In genomic region chr3:90555954-90556353, GRCm38 (mm10) we compare ENCODE assay signal across 9 mouse cellular contexts. TPM values are rescaled to one million over a fixed set of nuclear protein-coding genes. Genes with fewer than 3 reads are reported as not detected.
DNase-seq lines count a peak whose midpoint lies in the region; ATAC-seq lines count a peak whose summit lies in the region.
"Had no signal": no experiment of that assay in that cellular context is flagged by ENCODE, and none has a peak within 500 bp of the region (broad histone marks: within the 10 kb centered on the region; RNA-seq: fewer than 3 reads in every experiment).

No protein-coding gene starts in this region.

- H3K27me3 ChIP-seq in forebrain, embryonic 12.5 days = no peaks in the 10 kb centered on the region
- no peaks in the 10 kb centered on the region for H3K27me3 ChIP-seq in hindbrain, embryonic 14.5 days (ENCODE audit: control insufficient read depth, insufficient read depth, low read length)
- no peaks in the 10 kb centered on the region for H3K27me3 ChIP-seq in midbrain, embryonic 16.5 days (ENCODE audit: control insufficient read depth, insufficient read depth, low read depth, low read length)

- 33% methylated on average over 5 of the region's 5 CpGs for WGBS in forebrain, embryonic 12.5 days
- WGBS in hindbrain, embryonic 14.5 days = 31% methylated on average over 5 of the region's 5 CpGs
- 24% methylated on average over 5 of the region's 5 CpGs for WGBS in midbrain, embryonic 16.5 days

- no peaks in the 10 kb centered on the region for H3K36me3 ChIP-seq in forebrain, embryonic 12.5 days (replicated peaks)
- H3K36me3 ChIP-seq in hindbrain, embryonic 14.5 days (replicated peaks; ENCODE audit: control insufficient read depth, insufficient read depth) = no peaks in the 10 kb centered on the region
- H3K36me3 ChIP-seq in midbrain, embryonic 16.5 days (ENCODE audit: control insufficient read depth, insufficient read depth, low read length) = no peaks in the 10 kb centered on the region

- H3K27ac ChIP-seq in forebrain, embryonic 12.5 days = peak overlapping the region; percentile 63; the same call in 1 of the 2 replicates
- H3K27ac ChIP-seq in hindbrain, embryonic 14.5 days = no peak overlapping the region
- H3K27ac ChIP-seq in midbrain, embryonic 16.5 days (ENCODE audit: low read length) = peak overlapping the region; percentile 56

- no peak overlapping the region for H3K4me3 ChIP-seq in forebrain, embryonic 12.5 days (replicated peaks)
- no peak overlapping the region for H3K4me3 ChIP-seq in hindbrain, embryonic 14.5 days (replicated peaks; ENCODE audit: low read length)
- H3K4me3 ChIP-seq in midbrain, embryonic 16.5 days (ENCODE audit: low read depth, low read length) = no peak overlapping the region

- H3K9ac ChIP-seq in forebrain, embryonic 12.5 days = no peak overlapping the region
- no peak overlapping the region for H3K9ac ChIP-seq in hindbrain, embryonic 14.5 days
- H3K9ac ChIP-seq in midbrain, embryonic 16.5 days (ENCODE audit: low read depth, low read length) = no peak overlapping the region

- ATAC-seq in forebrain, embryonic 12.5 days (ENCODE audit: low FRiP score) = peak; percentile 81
- peak; percentile 87; the same call in 1 of the 2 replicates for ATAC-seq in hindbrain, embryonic 14.5 days (ENCODE audit: low FRiP score)
- ATAC-seq in midbrain, embryonic 16.5 days = peak; percentile 89
- no peak for ATAC-seq in activated CD4-positive, CD25-positive, alpha-beta regulatory T cell, adult 4 months

- peaks cover 4% of the 10 kb centered on the region for H3K4me1 ChIP-seq in forebrain, embryonic 12.5 days
- H3K4me1 ChIP-seq in hindbrain, embryonic 14.5 days (replicated peaks; ENCODE audit: control insufficient read depth, insufficient read depth, low read length) = no peaks in the 10 kb centered on the region
- no peaks in the 10 kb centered on the region for H3K4me1 ChIP-seq in midbrain, embryonic 16.5 days (ENCODE audit: control insufficient read depth, insufficient read depth, low read length)

- peak; percentile 12 for DNase-seq in kidney, adult 11 months
- DNase-seq in kidney, adult 18-20 months = no peak
- peak; percentile 47 for DNase-seq in hindbrain, embryonic 14.5 days (ENCODE audit: low spot score)
- DNase-seq in ovary, adult 18-20 months (ENCODE audit: low spot score) = no peak
- DNase-seq in adrenal gland, postnatal 4 days (ENCODE audit: low spot score in 2 of 2) = no peak

- H3K4me2 ChIP-seq in forebrain, embryonic 12.5 days = no peak overlapping the region
- H3K4me2 ChIP-seq in hindbrain, embryonic 14.5 days (replicated peaks) = no peak overlapping the region
- no peak overlapping the region for H3K4me2 ChIP-seq in midbrain, embryonic 16.5 days (ENCODE audit: low read length)

- no peaks in the 10 kb centered on the region for H3K9me3 ChIP-seq in forebrain, embryonic 12.5 days
- H3K9me3 ChIP-seq in hindbrain, embryonic 14.5 days (ENCODE audit: control insufficient read depth, low read length) = no peaks in the 10 kb centered on the region
- H3K9me3 ChIP-seq in midbrain, embryonic 16.5 days (replicated peaks; ENCODE audit: control insufficient read depth, low read length, poor library complexity, severe bottlenecking) = no peaks in the 10 kb centered on the region

RNA-seq across cellular contexts. Expression of gene S100a3, which starts 4.4 kb away (rescaled TPM):
- polyA plus RNA-seq in forebrain, embryonic 12.5 days (2016; fragmentation: Nextera tagmentation; extraction: Ambion mirVana) = not detected in 2 replicates
- 2.4 and 3.4 TPM in 2 replicates for polyA plus RNA-seq in hindbrain, embryonic 14.5 days (2014; fragmentation: Nextera tagmentation; extraction: Ambion mirVana)
- 0.16 TPM in 1 of 2 replicates, not detected in the other for polyA plus RNA-seq in midbrain, embryonic 16.5 days (2015; fragmentation: Nextera tagmentation; extraction: Ambion mirVana)
- 1 to 10 TPM; 2.6 to 3.2 TPM for polyA plus RNA-seq in activated CD4-positive, CD25-positive, alpha-beta regulatory T cell, adult 4 months (2017; shearing (Covaris generic))
- not detected for total RNA-seq in adrenal gland, postnatal 4 days (2021)

RNA-seq across cellular contexts. Expression of gene S100a16, which starts 18.9 kb away (rescaled TPM):
- polyA plus RNA-seq in forebrain, embryonic 12.5 days (2016; fragmentation: Nextera tagmentation; extraction: Ambion mirVana) = 26.8 and 27.3 TPM in 2 replicates
- 37.8 and 40.3 TPM in 2 replicates for polyA plus RNA-seq in hindbrain, embryonic 14.5 days (2014; fragmentation: Nextera tagmentation; extraction: Ambion mirVana)
- polyA plus RNA-seq in midbrain, embryonic 16.5 days (2015; fragmentation: Nextera tagmentation; extraction: Ambion mirVana) = 34.4 and 36.5 TPM in 2 replicates
- not detected for polyA plus RNA-seq in activated CD4-positive, CD25-positive, alpha-beta regulatory T cell, adult 4 months (2017; shearing (Covaris generic))
- total RNA-seq in adrenal gland, postnatal 4 days (2021) = 10 to 100 TPM; 68.4 to 74.4 TPM

RNA-seq across cellular contexts. Expression of gene S100a14, which starts 29.3 kb away (rescaled TPM):
- 0.19 and 0.24 TPM in 2 replicates for polyA plus RNA-seq in forebrain, embryonic 12.5 days (2016; fragmentation: Nextera tagmentation; extraction: Ambion mirVana)
- not detected in 2 replicates for polyA plus RNA-seq in hindbrain, embryonic 14.5 days (2014; fragmentation: Nextera tagmentation; extraction: Ambion mirVana)
- polyA plus RNA-seq in midbrain, embryonic 16.5 days (2015; fragmentation: Nextera tagmentation; extraction: Ambion mirVana) = not detected in 2 replicates
- under 1 TPM in 1 of 2 experiments, not detected in 1; 0.47 TPM for polyA plus RNA-seq in activated CD4-positive, CD25-positive, alpha-beta regulatory T cell, adult 4 months (2017; shearing (Covaris generic))
- 1 to 10 TPM in 1 of 2 experiments, under 1 TPM in 1; 0.54 to 1.2 TPM for total RNA-seq in adrenal gland, postnatal 4 days (2021)

RNA-seq across cellular contexts. Expression of gene S100a2, which starts 34.1 kb away (rescaled TPM):
- polyA plus RNA-seq in forebrain, embryonic 12.5 days (2016; fragmentation: Nextera tagmentation; extraction: Ambion mirVana) = not detected in 2 replicates
- polyA plus RNA-seq in hindbrain, embryonic 14.5 days (2014; fragmentation: Nextera tagmentation; extraction: Ambion mirVana) = not detected in 2 replicates
- polyA plus RNA-seq in midbrain, embryonic 16.5 days (2015; fragmentation: Nextera tagmentation; extraction: Ambion mirVana) = not detected in 2 replicates
- not detected for polyA plus RNA-seq in activated CD4-positive, CD25-positive, alpha-beta regulatory T cell, adult 4 months (2017; shearing (Covaris generic))
- not detected for total RNA-seq in adrenal gland, postnatal 4 days (2021)
- polyA plus RNA-seq: large intestine, adult 2 months had no signal

RNA-seq across cellular contexts. Expression of gene S100a13, which starts 41.7 kb away (rescaled TPM):
- 8.1 and 8.6 TPM in 2 replicates for polyA plus RNA-seq in forebrain, embryonic 12.5 days (2016; fragmentation: Nextera tagmentation; extraction: Ambion mirVana)
- polyA plus RNA-seq in hindbrain, embryonic 14.5 days (2014; fragmentation: Nextera tagmentation; extraction: Ambion mirVana) = 11.9 TPM in 2 replicates
- 7.6 and 8.9 TPM in 2 replicates for polyA plus RNA-seq in midbrain, embryonic 16.5 days (2015; fragmentation: Nextera tagmentation; extraction: Ambion mirVana)
- 100 to 1,000 TPM; 235 to 298 TPM for polyA plus RNA-seq in activated CD4-positive, CD25-positive, alpha-beta regulatory T cell, adult 4 months (2017; shearing (Covaris generic))
- total RNA-seq in adrenal gland, postnatal 4 days (2021) = 10 to 100 TPM; 23.9 to 24.7 TPM

Comparison
In these comparisons a context has a peak if more than half of its experiments do, and no peak if none do; other contexts are left out.
1. DNase-seq: peak in kidney, adult 11 months (single experiment) and hindbrain, embryonic 14.5 days (single experiment); none in kidney, adult 18-20 months (single experiment), ovary, adult 18-20 months (single experiment) and adrenal gland, postnatal 4 days (0 of 2).
2. RNA of gene S100a16, which starts 18.9 kb away (polyA plus RNA-seq): 37.8 to 40.3 TPM in hindbrain, embryonic 14.5 days, 34.4 to 36.5 TPM in midbrain, embryonic 16.5 days and 26.8 to 27.3 TPM in forebrain, embryonic 12.5 days; not detected in activated CD4-positive, CD25-positive, alpha-beta regulatory T cell, adult 4 months; every median in the first group is over 10 times any median in the second.